Mouse (Mus musculus) C2C12 (cell line): Measurements from ENCODE around the gene Ddo. TPM values are rescaled to one million over a fixed set of nuclear protein-coding genes. Genes with fewer than 3 reads are reported as not detected.

ENCODE experiments used
- H3K27me3 ChIP-seq: one replicate; pipeline ENCODE4 v1.6.1; 2011; ENCODE audit not compliant: control insufficient read depth, insufficient read depth, insufficient read length
- H3K36me3 ChIP-seq: one replicate; pipeline ENCODE4 v1.6.1; 2011; ENCODE audit not compliant: control insufficient read depth, insufficient read depth
- H3K4me3 ChIP-seq: one replicate; pipeline ENCODE4 v1.5.1; 2011; ENCODE audit warnings: mild to moderate bottlenecking, control low read depth; ENCODE audit not compliant: poor library complexity, insufficient read depth, severe bottlenecking
- H3K79me2 ChIP-seq: one replicate; pipeline ENCODE4 v1.6.1; 2011; ENCODE audit not compliant: control insufficient read depth, insufficient read depth
- H3K79me3 ChIP-seq: one replicate; pipeline ENCODE4 v1.6.1; 2011; ENCODE audit warnings: low read depth, control low read depth
- H3ac ChIP-seq: one replicate; pipeline ENCODE3; 2011; ENCODE audit warnings: low read depth; ENCODE audit not compliant: control insufficient read depth, insufficient read length
- CEBPB ChIP-seq: IDR thresholded peaks from one replicate; pipeline ENCODE4 v1.6.1; 2011; ENCODE audit warnings: low read depth, mild to moderate bottlenecking, control low read depth, moderate library complexity
- CTCF ChIP-seq: IDR thresholded peaks from one replicate; pipeline ENCODE4 v1.5.1; 2011; ENCODE audit not compliant: control insufficient read depth, insufficient read depth, insufficient read length
- FOSL1 ChIP-seq: IDR thresholded peaks from one replicate; pipeline ENCODE4 v1.8.0; 2011; ENCODE audit warnings: mild to moderate bottlenecking, low read length; ENCODE audit not compliant: poor library complexity, insufficient read depth, severe bottlenecking
- MAX ChIP-seq: IDR thresholded peaks from one replicate; pipeline ENCODE4 v1.6.1; 2011; ENCODE audit warnings: mild to moderate bottlenecking, control low read depth
- MYOD1 ChIP-seq: IDR thresholded peaks from one replicate; pipeline ENCODE4 v1.6.1; 2011; ENCODE audit warnings: low read depth; ENCODE audit not compliant: control insufficient read depth, insufficient read length
- MYOG ChIP-seq: IDR thresholded peaks from one replicate; pipeline ENCODE4 v1.6.1; 2011; ENCODE audit not compliant: control insufficient read depth, insufficient read length; ENCODE audit errors: extremely low read depth
- USF1 ChIP-seq: IDR thresholded peaks from one replicate; pipeline ENCODE4 v1.6.1; 2011; ENCODE audit warnings: low read depth, mild to moderate bottlenecking, control low read depth, moderate library complexity
- polyA plus RNA-seq: library from polyadenylated mRNA; unstranded; fragments of >200 nt; fragmentation: generic; extraction: Trizol; gene quantifications from one replicate; pipeline ENCODE4 v1.2.1, GENCODE M21; 2012; ENCODE audit warnings: missing spikeins

Gene Ddo
- polyA plus RNA-seq, 1 experiment, result not detected

DNA sequence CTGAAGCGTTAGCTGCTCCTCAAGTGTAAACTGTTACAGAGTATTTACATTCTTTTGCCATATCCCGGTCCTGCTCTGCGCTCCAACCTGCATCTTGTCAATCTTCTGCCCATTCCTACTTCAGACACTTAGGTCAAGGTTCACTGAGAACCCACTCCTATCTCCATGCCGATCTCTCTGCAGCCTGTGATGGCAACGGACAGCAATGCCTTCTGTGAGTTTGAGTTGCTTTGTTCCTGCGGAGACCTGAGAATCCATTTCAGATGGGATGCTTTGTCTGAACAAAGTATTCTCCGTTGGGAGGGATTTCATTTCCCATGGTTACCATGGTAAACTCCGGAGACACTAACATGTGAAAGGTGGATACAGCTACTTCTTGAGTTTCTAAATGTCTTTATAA lies 55.8 kb downstream of the Ddo start:
- TF ChIP-seq USF1 (no peak), MYOD1 (no peak), MYOG (no peak), CEBPB (no peak), FOSL1 (no peak), MAX (no peak), CTCF (no peak)
- Histone ChIP-seq H3K36me3 (no peaks in the 10 kb centered on the region), H3ac (no peak overlapping the region)

DNA sequence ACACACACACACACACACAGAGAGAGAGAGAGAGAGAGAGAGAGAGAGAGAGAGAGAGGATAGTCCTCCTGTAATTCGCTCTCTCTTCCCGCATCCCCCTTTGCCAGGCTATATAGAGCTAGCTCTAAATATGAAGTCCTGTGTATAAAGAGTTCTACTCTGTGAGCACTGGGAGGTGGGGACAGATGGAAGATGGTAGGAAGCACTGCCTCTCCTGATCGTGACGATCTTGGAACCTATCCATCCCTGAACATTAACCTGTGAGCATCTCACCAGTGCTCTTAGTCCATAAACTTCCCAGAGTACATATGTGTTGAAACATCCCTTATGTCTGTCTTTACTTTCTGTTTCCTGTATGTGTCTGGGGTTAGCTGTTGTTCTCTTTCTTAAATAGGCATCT lies 57.2 kb downstream of the Ddo start:
- H3K79me2 ChIP-seq, result no peaks in the 10 kb centered on the region

More for the DNA sequence above, 55.8 kb downstream of the Ddo start:
- H3K27me3 ChIP-seq, result no peaks in the 10 kb centered on the region
- no peaks in the 10 kb centered on the region for H3K79me3 ChIP-seq
- no peaks in the 10 kb centered on the region for H3K79me2 ChIP-seq
- H3K4me3 ChIP-seq, result no peak overlapping the region

DNA sequence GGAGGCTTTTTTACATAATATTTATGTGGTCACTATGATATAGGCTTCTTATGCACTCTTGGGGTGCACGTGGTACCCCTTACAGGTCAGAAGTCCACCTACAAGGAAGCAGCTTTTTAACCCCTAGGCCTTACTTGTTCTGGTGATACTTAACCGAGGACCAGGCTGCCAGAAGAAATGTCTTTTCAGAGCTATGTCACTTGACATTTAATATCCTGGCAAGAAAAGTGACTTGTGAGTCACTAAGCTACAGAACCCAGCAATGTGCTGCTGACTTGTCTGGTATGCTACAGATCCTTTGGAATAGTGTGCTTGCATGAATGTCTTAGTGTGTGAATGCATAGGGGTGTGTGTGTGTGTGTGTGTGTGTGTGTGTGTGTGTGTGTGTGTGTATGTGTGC lies 57.6 kb downstream of the Ddo start:
- H3K79me2 ChIP-seq, result no peaks in the 10 kb centered on the region
- no peak for TF ChIP-seq CTCF
- no peak for TF ChIP-seq MYOG
- TF ChIP-seq CEBPB, result no peak
- no peak for TF ChIP-seq USF1
- TF ChIP-seq MYOD1, result no peak
- no peak for TF ChIP-seq FOSL1
- TF ChIP-seq MAX, result no peak
- no peaks in the 10 kb centered on the region for H3K79me3 ChIP-seq
- no peak overlapping the region for H3ac ChIP-seq
- H3K4me3 ChIP-seq, result no peak overlapping the region
- no peaks in the 10 kb centered on the region for H3K36me3 ChIP-seq
- no peaks in the 10 kb centered on the region for H3K27me3 ChIP-seq

More for the DNA sequence above, 57.2 kb downstream of the Ddo start:
- no peak overlapping the region for H3K4me3 ChIP-seq
- H3K27me3 ChIP-seq, result no peaks in the 10 kb centered on the region
- TF ChIP-seq CTCF (no peak), CEBPB (no peak), FOSL1 (no peak), USF1 (no peak), MAX (no peak), MYOD1 (no peak), MYOG (no peak)
- H3ac ChIP-seq, result no peak overlapping the region
- H3K36me3 ChIP-seq, result no peaks in the 10 kb centered on the region
- no peaks in the 10 kb centered on the region for H3K79me3 ChIP-seq

DNA sequence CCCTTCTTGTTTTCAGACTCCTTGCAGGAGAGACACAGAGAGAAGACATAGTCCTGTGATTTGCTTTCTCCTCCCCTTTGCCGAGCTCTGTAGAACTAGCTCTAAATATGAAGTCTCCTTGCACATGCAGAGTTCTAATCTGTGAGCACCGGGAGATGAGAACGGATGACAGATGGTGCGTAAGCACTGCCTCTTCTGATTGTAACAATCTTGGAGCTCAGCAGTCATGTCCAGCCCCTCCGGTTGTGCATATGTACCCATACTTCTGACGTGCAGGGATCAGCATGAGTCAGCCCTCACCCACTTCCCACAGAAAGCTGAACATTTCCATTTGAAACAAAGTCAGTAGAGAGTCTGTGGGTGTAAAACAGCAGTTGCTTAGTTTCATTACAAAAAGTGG lies 58.5 kb downstream of the Ddo start:
- no peak for TF ChIP-seq MYOD1
- no peak for TF ChIP-seq FOSL1
- TF ChIP-seq MYOG, result no peak
- no peak for TF ChIP-seq CTCF
- no peak for TF ChIP-seq MAX
- TF ChIP-seq USF1, result no peak
- Histone ChIP-seq H3ac (no peak overlapping the region), H3K4me3 (no peak overlapping the region), H3K36me3 (no peaks in the 10 kb centered on the region), H3K79me2 (no peaks in the 10 kb centered on the region), H3K27me3 (no peaks in the 10 kb centered on the region), H3K79me3 (no peaks in the 10 kb centered on the region)

DNA sequence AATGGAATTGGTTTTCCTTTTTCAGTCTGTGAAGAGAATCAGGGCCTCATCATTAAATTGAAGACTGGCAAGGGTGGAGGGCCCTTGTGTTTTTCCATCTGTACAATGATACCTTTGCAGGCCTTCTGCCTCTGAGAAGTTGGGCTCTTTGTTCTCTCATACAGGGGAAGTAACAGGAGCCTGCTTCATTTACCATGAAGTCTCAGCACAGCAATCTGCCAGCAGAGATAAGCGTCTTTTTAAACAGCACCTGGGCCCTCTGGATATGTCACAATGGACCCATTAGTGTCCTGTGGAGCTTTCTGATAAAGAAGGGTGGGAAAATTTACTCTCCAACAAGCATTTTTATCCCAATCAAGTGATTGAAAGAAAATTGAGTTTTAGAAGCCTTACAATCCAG lies 59.1 kb downstream of the Ddo start:
- Histone ChIP-seq H3K4me3 (no peak overlapping the region), H3K79me3 (no peaks in the 10 kb centered on the region), H3K27me3 (no peaks in the 10 kb centered on the region), H3ac (no peak overlapping the region), H3K36me3 (no peaks in the 10 kb centered on the region), H3K79me2 (no peaks in the 10 kb centered on the region)
- no peak for TF ChIP-seq CTCF
- TF ChIP-seq MYOG, result no peak
- no peak for TF ChIP-seq MAX
- no peak for TF ChIP-seq CEBPB
- TF ChIP-seq MYOD1, result no peak
- TF ChIP-seq USF1, result no peak
- TF ChIP-seq FOSL1, result no peak

DNA sequence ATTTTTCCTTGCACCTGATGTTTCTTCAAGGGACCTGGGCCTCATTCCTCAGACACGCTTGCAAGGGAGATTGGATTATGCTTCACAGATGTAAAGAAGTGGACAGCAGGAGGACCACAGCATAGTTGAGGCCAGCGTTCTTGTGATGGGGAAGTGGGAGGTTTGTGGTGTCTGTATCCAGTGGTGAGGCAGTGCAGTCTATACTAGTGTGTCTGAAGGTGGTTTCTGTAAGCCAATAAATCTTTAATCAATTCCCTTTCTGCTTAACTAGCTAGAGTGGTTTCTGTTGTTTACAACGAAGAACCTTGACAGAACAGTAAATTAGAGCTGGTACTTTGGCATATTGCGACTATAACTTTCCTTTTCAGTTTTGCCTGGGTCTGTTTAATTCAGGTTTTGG lies 68.8 kb downstream of the Ddo start:
- Histone ChIP-seq H3K79me3 (no peaks in the 10 kb centered on the region), H3K79me2 (no peaks in the 10 kb centered on the region), H3K36me3 (no peaks in the 10 kb centered on the region), H3K4me3 (no peak overlapping the region), H3K27me3 (no peaks in the 10 kb centered on the region), H3ac (no peak overlapping the region)
- TF ChIP-seq CEBPB (no peak), USF1 (no peak), FOSL1 (no peak), CTCF (no peak), MYOD1 (no peak), MYOG (no peak), MAX (no peak)
